Mouse (Mus musculus) granulocyte monocyte progenitor cell, adult 5-6 weeks (primary cell): ENCODE data around the gene Cmas. TPM values are rescaled to one million over a fixed set of nuclear protein-coding genes. Genes with fewer than 3 reads are reported as not detected.
A peak's percentile ranks its signal among the peaks of the same experiment; 100 is the strongest.

Source experiments
- ATAC-seq: replicated peaks from 2 replicates; pipeline ENCODE4 v1.8.0; 2016; ENCODE audit warnings: mild to moderate bottlenecking, moderate TSS enrichment, inconsistent platforms; ENCODE audit not compliant: poor library complexity, severe bottlenecking
- total RNA-seq, 2 experiments: library from RNA; stranded (forward) in 1 of 2; stranded (reverse) in 1 of 2; fragments of 200-712, 200-1000 nt in 1 of 2; fragments of >200 nt in 1 of 2; fragmentation: Nextera tagmentation in 1 of 2; gene quantifications; 2 replicates each; pipeline ENCODE4 v1.2.3; 2014 to 2017

Gene Cmas
- total RNA-seq, 2 experiments from 2014 or later: 65.1 to 87.5 TPM

- no peak for ATAC-seq
Measured at GRCm38 (mm10) chr6:142789736-142790135, 33.2 kb downstream of the Cmas start.

GRCm38 (mm10) chr6:142792241-142792968, 35.9 kb downstream of the Cmas start:
- ATAC-seq: peak; percentile 66

- ATAC-seq: peak; percentile 70
Measured at GRCm38 (mm10) chr6:142793468-142793867, 37.0 kb downstream of the Cmas start.

GRCm38 (mm10) chr6:142795087-142795486, 38.6 kb downstream of the Cmas start:
- ATAC-seq: no peak

GRCm38 (mm10) chr6:142795655-142796441, 39.4 kb downstream of the Cmas start:
- no peak for ATAC-seq

GRCm38 (mm10) chr6:142797996-142798395, 41.5 kb downstream of the Cmas start:
- no peak for ATAC-seq

- no peak for ATAC-seq
Measured at GRCm38 (mm10) chr6:142798837-142799236, 42.4 kb downstream of the Cmas start.

- peak; percentile 68 for ATAC-seq
Measured at GRCm38 (mm10) chr6:142799704-142800374, 43.4 kb downstream of the Cmas start.

- no peak for ATAC-seq
Measured at GRCm38 (mm10) chr6:142801687-142802086, 45.2 kb downstream of the Cmas start.

- ATAC-seq: no peak
Measured at GRCm38 (mm10) chr6:142802617-142803525, 46.4 kb downstream of the Cmas start.

- ATAC-seq: no peak
Measured at GRCm38 (mm10) chr6:142804402-142804801, 47.9 kb downstream of the Cmas start, which contains the start of gene Sult6b2. Gene Sult6b2 (minus strand): TSS chr6:142804502.

GRCm38 (mm10) chr6:142806326-142806725, 49.8 kb downstream of the Cmas start:
- peak; percentile 96 for ATAC-seq

- ATAC-seq: no peak
Measured at GRCm38 (mm10) chr6:142809373-142810098, 53.0 kb downstream of the Cmas start.

- ATAC-seq: no peak
Measured at GRCm38 (mm10) chr6:142810239-142810638, 53.8 kb downstream of the Cmas start.

GRCm38 (mm10) chr6:142812969-142813368, 56.5 kb downstream of the Cmas start:
- 0 out of 2 replicates have a peak, but pooled peaks have one; percentile 19 for ATAC-seq

GRCm38 (mm10) chr6:142814011-142814410, 57.5 kb downstream of the Cmas start:
- no peak for ATAC-seq

GRCm38 (mm10) chr6:142814495-142814921, 58.0 kb downstream of the Cmas start:
- ATAC-seq: peak; percentile 84

- no peak for ATAC-seq
Measured at GRCm38 (mm10) chr6:142815513-142815912, 59.0 kb downstream of the Cmas start.

GRCm38 (mm10) chr6:142818306-142818705, 61.8 kb downstream of the Cmas start:
- no peak for ATAC-seq
